Mouse (Mus musculus) B cell, adult 2 months (primary cell): ENCODE measurements around the gene Exosc10.
A peak's percentile ranks its signal among the peaks of the same experiment; 100 is the strongest.

Experiments used
- DNase-seq, 2 experiments: peaks; one replicate each; pipeline ENCODE4 v3.0.0; 2022

Exosc10 gene

GRCm38 (mm10) chr4:148610631-148611364, 52.6 kb downstream of the Exosc10 start:
- no peak for DNase-seq

- DNase-seq: no peak
These were observed 54.3 kb downstream of the Exosc10 start for GRCm38 (mm10) chr4:148612557-148612956.

- DNase-seq: no peak
These were observed 55.5 kb downstream of the Exosc10 start for GRCm38 (mm10) chr4:148613738-148614137.

- no peak for DNase-seq
These were observed 61.6 kb downstream of the Exosc10 start for GRCm38 (mm10) chr4:148619805-148620204.

GRCm38 (mm10) chr4:148620718-148621117, 62.5 kb downstream of the Exosc10 start:
- DNase-seq: no peak

- no peak for DNase-seq
These were observed 64.3 kb downstream of the Exosc10 start for GRCm38 (mm10) chr4:148622485-148622884.

- no peak for DNase-seq
These were observed 65.4 kb downstream of the Exosc10 start for GRCm38 (mm10) chr4:148623609-148624008.

- no peak for DNase-seq
These were observed 66.8 kb downstream of the Exosc10 start for GRCm38 (mm10) chr4:148625010-148625409.

- DNase-seq: peak; percentile 60 to 62
These were observed 67.8 kb downstream of the Exosc10 start for GRCm38 (mm10) chr4:148625756-148626622.

GRCm38 (mm10) chr4:148626623-148627185, 68.5 kb downstream of the Exosc10 start, which contains the start of gene Tardbp:
TSS of gene Tardbp (minus strand) at chr4:148627019.
- peak; percentile 98 for DNase-seq

GRCm38 (mm10) chr4:148627246-148627645, 69.0 kb downstream of the Exosc10 start:
- no peak for DNase-seq
